Mouse (Mus musculus) megakaryocyte, embryonic 14.5 days (primary cell): ENCODE results near the gene Senp1.

ENCODE experiments used
- FLI1 ChIP-seq: IDR thresholded peaks from 2 replicates; pipeline ENCODE4 v1.6.1; 2012; ENCODE audit warnings: low read length, inconsistent platforms, mixed read lengths
- GATA1 ChIP-seq: IDR thresholded peaks from 3 replicates; pipeline ENCODE4 v1.6.1; 2012; ENCODE audit warnings: mixed read lengths, low read length, inconsistent platforms, borderline replicate concordance

GRCm38 (mm10) chr15:98076901-98077300 lies 16.6 kb downstream of the Senp1 start:
- TF ChIP-seq GATA1 (no peak), FLI1 (no peak)
